Mouse (Mus musculus) leukemia stem cell, adult 10-12 weeks (primary cell): ENCODE data around the gene Wdr13. TPM values are rescaled to one million over a fixed set of nuclear protein-coding genes. Genes with fewer than 3 reads are reported as not detected.

Source experiments
- polyA plus RNA-seq: library from polyadenylated mRNA; stranded (reverse); fragments of >175 nt; gene quantifications from 2 replicates; pipeline ENCODE4 v1.2.3, GENCODE M21; 2012; ENCODE audit warnings: low replicate concordance

The Wdr13 gene
- 15.5 and 28.1 TPM in 2 replicates for polyA plus RNA-seq

GRCm38 (mm10) chrX:8132017-8132976 lies at the start of gene Wdr13:
Wdr13 (minus strand) TSS chrX:8132892.

GRCm38 (mm10) chrX:8175504-8176385 lies 43.1 kb upstream of the Wdr13 start, which contains the start of gene Tbc1d25:
Tbc1d25 (minus strand) TSS chrX:8176181.

GRCm38 (mm10) chrX:8145153-8145991 lies 12.7 kb upstream of the Wdr13 start, which contains the start of gene Rbm3:
Rbm3 (minus strand) TSS chrX:8145880.

GRCm38 (mm10) chrX:8090346-8090953 lies 42.2 kb downstream of the Wdr13 start, which contains the start of gene Was:
Was (minus strand) TSS chrX:8090498.

DNA sequence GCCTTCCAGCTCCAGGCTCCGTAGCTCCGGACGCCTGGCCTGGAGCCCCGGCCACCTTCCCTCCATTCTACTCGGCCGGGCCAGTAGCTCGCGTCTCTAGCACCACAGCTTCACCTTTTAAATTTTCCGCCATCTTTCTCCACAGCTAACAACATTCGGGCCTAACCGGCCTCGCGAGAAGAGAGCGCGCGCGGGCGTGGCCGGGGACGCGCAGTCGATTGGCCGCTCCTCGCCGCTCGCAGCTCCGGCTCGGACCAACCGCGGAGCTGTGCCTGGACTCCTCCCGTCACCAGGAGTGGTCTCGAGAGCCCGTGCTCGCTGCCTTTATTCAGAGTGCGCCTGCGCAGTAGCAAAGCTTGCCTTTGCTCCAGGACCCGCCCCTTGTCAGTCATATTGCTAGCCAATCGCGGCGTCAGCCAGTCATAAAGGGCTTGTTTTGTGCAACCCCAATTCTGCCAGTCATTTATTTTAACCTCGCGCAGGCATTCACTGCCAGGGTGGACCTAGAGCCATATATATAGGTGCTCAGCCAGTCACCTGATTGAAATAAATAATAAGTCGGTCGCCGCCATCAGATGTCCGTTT lies 58.2 kb downstream of the Wdr13 start, which contains the start of gene Suv39h1:
Gene Suv39h1 (minus strand): TSS at position 331 of the 585 bp plus-strand sequence.

Other genes starting within 250 kb of the Wdr13 start
- gene Slc35a2, start 248.9 kb downstream of the Wdr13 start, polyA plus RNA-seq: 54.3 and 118 TPM in 2 replicates
- 133 and 190 TPM in 2 replicates for gene Pqbp1, start 233.6 kb downstream of the Wdr13 start, polyA plus RNA-seq
- 52.3 and 170 TPM in 2 replicates for gene Timm17b, start 233.5 kb downstream of the Wdr13 start, polyA plus RNA-seq
- gene Gm10491, start 225.1 kb downstream of the Wdr13 start, polyA plus RNA-seq: not detected in 2 replicates
- gene Gm10490, start 223.3 kb downstream of the Wdr13 start, polyA plus RNA-seq: not detected in 2 replicates
- 0.33 TPM in 1 of 2 replicates, not detected in the other for gene Pcsk1n, start 213.1 kb downstream of the Wdr13 start, polyA plus RNA-seq
- gene Eras, start 204.3 kb downstream of the Wdr13 start, polyA plus RNA-seq: not detected in 2 replicates
- 3.7 and 5.1 TPM in 2 replicates for gene Hdac6, start 185.0 kb downstream of the Wdr13 start, polyA plus RNA-seq
- gene Gata1, start 154.8 kb downstream of the Wdr13 start, polyA plus RNA-seq: 77.8 and 320 TPM in 2 replicates
- not detected in 2 replicates for gene Glod5, start 114.4 kb downstream of the Wdr13 start, polyA plus RNA-seq
- 4.4 and 12.7 TPM in 2 replicates for gene Suv39h1, start 58.1 kb downstream of the Wdr13 start, polyA plus RNA-seq
- 122 and 255 TPM in 2 replicates for gene Was, start 42.4 kb downstream of the Wdr13 start, polyA plus RNA-seq
- gene Rbm3, start 13.0 kb upstream of the Wdr13 start, polyA plus RNA-seq: 19.3 and 54.0 TPM in 2 replicates
- 2.0 and 9.7 TPM in 2 replicates for gene Tbc1d25, start 43.3 kb upstream of the Wdr13 start, polyA plus RNA-seq
- 1.8 and 4.0 TPM in 2 replicates for gene Ebp, start 60.6 kb upstream of the Wdr13 start, polyA plus RNA-seq
- gene Porcn, start 73.6 kb upstream of the Wdr13 start, polyA plus RNA-seq: 4.1 and 4.4 TPM in 2 replicates
- 28.1 and 60.5 TPM in 2 replicates for gene Ftsj1, start 119.5 kb upstream of the Wdr13 start, polyA plus RNA-seq
- 12.2 and 298 TPM in 2 replicates for gene Slc38a5, start 138.2 kb upstream of the Wdr13 start, polyA plus RNA-seq
- gene Ssxb10, start 194.5 kb upstream of the Wdr13 start, polyA plus RNA-seq: not detected in 2 replicates
- not detected in 2 replicates for gene Ssxb9, start 234.1 kb upstream of the Wdr13 start, polyA plus RNA-seq